Mouse (Mus musculus): ENCODE results near the gene Gm26897.

Gm26897 gene

GRCm38 (mm10) chr5:111709195-111709901 is 24.4 kb upstream of the Gm26897 start:
- TF ChIP-seq NANOG (IDR thresholded peaks at IDR 0.05; ENCODE audit: borderline replicate concordance, low read length) (no peak), CTCF (conservative IDR thresholded peaks at IDR 0.05; ENCODE audit: low read length) (no peak), POU5F1 (IDR thresholded peaks at IDR 0.05; ENCODE audit: borderline replicate concordance, low read length) (no peak)
- H3K4me3 ChIP-seq (replicated peaks; ENCODE audit: low read length): no peak overlapping the region
- H3K27me3 ChIP-seq (ENCODE audit: insufficient read depth, low read length): peaks cover 16% of the 10 kb centered on the region; the same call in 1 of the 2 replicates
- H3K36me3 ChIP-seq (ENCODE audit: insufficient read depth, low read length): no peaks in the 10 kb centered on the region
- peaks cover 14% of the 10 kb centered on the region for H3K9me3 ChIP-seq (ENCODE audit: low read length)
- no peaks in the 10 kb centered on the region for H3K4me1 ChIP-seq (replicated peaks; ENCODE audit: low read depth, low read length)

DNA sequence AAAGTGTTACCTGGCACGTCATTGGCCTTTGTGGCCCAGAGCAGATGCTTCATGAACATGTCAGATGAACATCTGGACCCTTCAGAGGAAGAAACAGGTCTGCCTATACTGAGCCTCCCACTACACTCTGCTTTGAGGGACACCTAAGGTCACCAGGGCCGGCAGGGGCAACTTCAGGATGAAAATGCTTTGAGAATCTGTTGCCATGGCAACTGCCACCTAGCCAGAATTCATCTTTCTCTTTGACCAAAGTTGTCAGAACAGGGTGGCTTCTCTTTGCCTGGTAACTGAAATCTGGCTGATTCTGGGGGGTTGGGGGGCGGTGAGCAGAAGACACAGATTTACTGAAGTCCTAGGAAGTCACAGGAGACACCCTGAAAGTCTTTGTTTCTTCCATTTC is 14.7 kb upstream of the Gm26897 start:
- Histone ChIP-seq H3K4me1 (replicated peaks; ENCODE audit: low read depth, low read length) (no peaks in the 10 kb centered on the region), H3K4me3 (replicated peaks; ENCODE audit: low read length) (no peak overlapping the region), H3K27me3 (ENCODE audit: insufficient read depth, low read length) (peaks cover 24% of the 10 kb centered on the region), H3K9me3 (ENCODE audit: low read length) (no peaks in the 10 kb centered on the region), H3K36me3 (ENCODE audit: insufficient read depth, low read length) (no peaks in the 10 kb centered on the region)
- no peak for TF ChIP-seq NANOG (IDR thresholded peaks at IDR 0.05; ENCODE audit: borderline replicate concordance, low read length)
- TF ChIP-seq CTCF (conservative IDR thresholded peaks at IDR 0.05; ENCODE audit: low read length): no peak
- TF ChIP-seq POU5F1 (IDR thresholded peaks at IDR 0.05; ENCODE audit: borderline replicate concordance, low read length): no peak

DNA sequence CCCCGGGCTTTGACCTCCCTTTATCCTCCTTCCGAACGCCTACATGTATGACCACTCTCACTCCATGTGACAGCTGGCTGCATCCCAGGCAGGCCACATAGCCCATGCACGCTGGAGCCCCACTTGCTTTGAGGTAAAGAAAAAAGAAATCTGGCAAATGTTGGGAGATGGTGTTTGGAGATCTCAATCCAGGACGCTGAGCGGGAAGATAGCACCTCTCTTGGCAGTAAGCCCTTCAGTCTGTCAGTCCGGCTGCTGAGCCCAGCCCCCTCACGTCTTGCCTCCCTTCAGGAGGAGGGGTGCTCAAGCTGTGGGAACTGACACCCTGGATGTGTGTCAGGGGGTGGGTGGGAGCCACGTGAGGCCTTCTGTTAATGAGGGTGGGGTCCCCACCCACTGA is 13.0 kb upstream of the Gm26897 start:
- H3K27me3 ChIP-seq (ENCODE audit: insufficient read depth, low read length): peaks cover 33% of the 10 kb centered on the region
- TF ChIP-seq CTCF (conservative IDR thresholded peaks at IDR 0.05; ENCODE audit: low read length) (no peak), NANOG (IDR thresholded peaks at IDR 0.05; ENCODE audit: borderline replicate concordance, low read length) (no peak), POU5F1 (IDR thresholded peaks at IDR 0.05; ENCODE audit: borderline replicate concordance, low read length) (no peak)
- H3K36me3 ChIP-seq (ENCODE audit: insufficient read depth, low read length): no peaks in the 10 kb centered on the region
- H3K9me3 ChIP-seq (ENCODE audit: low read length): no peaks in the 10 kb centered on the region
- peaks cover 4% of the 10 kb centered on the region for H3K4me1 ChIP-seq (replicated peaks; ENCODE audit: low read depth, low read length)
- no peak overlapping the region for H3K4me3 ChIP-seq (replicated peaks; ENCODE audit: low read length)

DNA sequence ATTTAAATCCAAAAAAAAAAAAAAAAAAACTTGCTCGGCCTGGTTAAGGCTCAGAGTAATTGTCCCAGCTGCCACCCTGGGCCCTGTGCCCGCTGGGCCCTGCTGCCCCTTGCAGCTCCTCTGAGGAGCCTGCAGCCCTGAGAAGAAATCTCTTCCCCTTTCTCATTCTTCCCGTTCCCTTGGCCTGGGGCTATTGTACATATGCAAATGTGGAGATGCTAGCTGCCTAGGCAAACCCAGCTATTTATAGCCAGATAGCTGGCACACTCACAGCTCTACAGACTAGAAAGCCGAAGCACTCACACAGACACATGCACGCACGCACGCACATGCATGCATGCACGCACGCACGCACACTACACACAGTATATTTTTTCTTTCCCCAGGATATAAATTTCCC is 9.0 kb upstream of the Gm26897 start:
- Histone ChIP-seq H3K27me3 (ENCODE audit: insufficient read depth, low read length) (peaks cover 31% of the 10 kb centered on the region), H3K4me3 (replicated peaks; ENCODE audit: low read length) (no peak overlapping the region), H3K9me3 (ENCODE audit: low read length) (no peaks in the 10 kb centered on the region), H3K36me3 (ENCODE audit: insufficient read depth, low read length) (no peaks in the 10 kb centered on the region), H3K4me1 (replicated peaks; ENCODE audit: low read depth, low read length) (peaks cover 4% of the 10 kb centered on the region)
- no peak for TF ChIP-seq CTCF (conservative IDR thresholded peaks at IDR 0.05; ENCODE audit: low read length)
- TF ChIP-seq POU5F1 (IDR thresholded peaks at IDR 0.05; ENCODE audit: borderline replicate concordance, low read length): no peak
- TF ChIP-seq NANOG (IDR thresholded peaks at IDR 0.05; ENCODE audit: borderline replicate concordance, low read length): no peak

DNA sequence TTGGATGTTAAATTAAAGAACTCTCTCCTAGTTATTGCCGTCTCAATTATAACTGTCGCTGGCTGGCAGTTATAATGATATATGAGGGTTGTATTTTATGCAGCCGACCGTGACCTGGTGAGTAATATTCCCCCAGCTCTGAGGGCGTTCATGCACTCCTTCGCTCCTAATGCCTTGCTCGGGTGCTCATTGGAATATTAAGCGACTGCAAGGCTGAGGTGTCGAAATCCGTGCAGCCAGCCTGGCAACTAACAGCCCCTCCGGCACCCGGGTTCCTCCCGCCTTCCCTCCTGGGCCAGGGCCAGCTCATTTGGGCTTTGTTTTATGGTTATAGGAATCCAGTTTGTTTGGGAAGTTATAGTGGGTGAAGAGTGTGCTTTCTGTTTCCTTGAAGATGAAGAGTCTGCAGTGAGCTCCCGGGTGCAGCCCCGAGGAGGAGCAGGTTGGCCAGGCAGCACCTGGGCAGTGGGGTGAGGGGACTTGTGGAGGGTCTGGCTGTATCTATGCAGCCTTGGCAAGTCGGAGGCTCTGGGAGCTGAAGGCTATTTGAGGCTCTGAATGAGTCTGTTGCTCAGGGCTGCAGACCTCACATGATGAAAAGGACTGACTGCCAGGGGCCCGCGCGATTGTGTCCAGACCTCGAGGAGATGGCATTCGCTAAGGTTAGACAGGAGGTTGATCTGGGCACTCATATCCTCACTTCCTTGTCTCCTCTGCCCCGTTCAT is 8.4 kb upstream of the Gm26897 start:
- Histone ChIP-seq H3K4me1 (replicated peaks; ENCODE audit: low read depth, low read length) (peaks cover 4% of the 10 kb centered on the region), H3K4me3 (replicated peaks; ENCODE audit: low read length) (no peak overlapping the region), H3K36me3 (ENCODE audit: insufficient read depth, low read length) (no peaks in the 10 kb centered on the region), H3K9me3 (ENCODE audit: low read length) (no peaks in the 10 kb centered on the region), H3K27me3 (ENCODE audit: insufficient read depth, low read length) (peaks cover 27% of the 10 kb centered on the region)
- TF ChIP-seq POU5F1 (IDR thresholded peaks at IDR 0.05; ENCODE audit: borderline replicate concordance, low read length): no peak
- no peak for TF ChIP-seq NANOG (IDR thresholded peaks at IDR 0.05; ENCODE audit: borderline replicate concordance, low read length)
- TF ChIP-seq CTCF (conservative IDR thresholded peaks at IDR 0.05; ENCODE audit: low read length): no peak

- Histone ChIP-seq H3K9me3 (ENCODE audit: low read length) (no peaks in the 10 kb centered on the region), H3K36me3 (ENCODE audit: insufficient read depth, low read length) (no peaks in the 10 kb centered on the region), H3K4me1 (replicated peaks; ENCODE audit: low read depth, low read length) (peaks cover 11% of the 10 kb centered on the region), H3K4me3 (replicated peaks; ENCODE audit: low read length) (no peak overlapping the region), H3K27me3 (ENCODE audit: insufficient read depth, low read length) (peaks cover 14% of the 10 kb centered on the region)
- no peak for TF ChIP-seq POU5F1 (IDR thresholded peaks at IDR 0.05; ENCODE audit: borderline replicate concordance, low read length)
- no peak for TF ChIP-seq NANOG (IDR thresholded peaks at IDR 0.05; ENCODE audit: borderline replicate concordance, low read length)
- peak; percentile 56 for TF ChIP-seq CTCF (conservative IDR thresholded peaks at IDR 0.05; ENCODE audit: low read length)
Measured at GRCm38 (mm10) chr5:111728411-111728810, 5.3 kb upstream of the Gm26897 start.

DNA sequence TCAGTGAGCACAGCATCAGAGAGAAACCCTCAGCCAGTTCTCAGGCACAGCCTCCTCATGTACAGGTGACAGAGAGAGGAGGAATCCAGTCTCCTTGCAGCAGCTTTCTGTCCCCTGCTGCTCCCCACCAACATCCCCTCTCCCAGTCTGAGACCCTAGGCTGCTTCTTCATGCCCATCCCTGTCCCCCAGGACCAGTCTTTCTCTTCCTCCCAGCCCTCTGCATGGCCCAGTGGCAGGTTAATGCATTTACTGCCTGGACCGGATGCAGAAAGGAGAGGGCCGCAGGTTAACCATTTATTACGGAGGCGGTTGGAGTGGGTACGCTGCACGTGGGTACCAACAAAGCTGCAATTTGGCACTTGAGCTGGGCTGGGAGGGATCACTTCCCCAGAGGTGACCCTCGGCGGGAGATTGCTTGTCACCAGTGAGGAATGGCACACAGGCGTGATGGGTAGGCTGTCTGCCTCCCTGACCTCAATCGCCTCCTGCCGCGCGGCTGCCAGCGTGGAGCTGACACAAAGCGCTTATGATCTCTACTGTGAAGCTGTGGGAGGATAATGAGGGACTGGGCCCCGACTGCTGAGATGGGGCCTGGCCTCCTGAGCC is 3.1 kb upstream of the Gm26897 start:
- H3K4me3 ChIP-seq (replicated peaks; ENCODE audit: low read length): peak overlapping the region; percentile 35; the same call in 1 of the 2 replicates
- no peak for TF ChIP-seq NANOG (IDR thresholded peaks at IDR 0.05; ENCODE audit: borderline replicate concordance, low read length)
- TF ChIP-seq POU5F1 (IDR thresholded peaks at IDR 0.05; ENCODE audit: borderline replicate concordance, low read length): no peak
- peaks cover 7% of the 10 kb centered on the region; the same call in 1 of the 2 replicates for H3K4me1 ChIP-seq (replicated peaks; ENCODE audit: low read depth, low read length)
- H3K9me3 ChIP-seq (ENCODE audit: low read length): no peaks in the 10 kb centered on the region
- peaks cover 2% of the 10 kb centered on the region; the same call in 1 of the 2 replicates for H3K27me3 ChIP-seq (ENCODE audit: insufficient read depth, low read length)
- no peaks in the 10 kb centered on the region for H3K36me3 ChIP-seq (ENCODE audit: insufficient read depth, low read length)

- Histone ChIP-seq H3K9me3 (ENCODE audit: low read length) (no peaks in the 10 kb centered on the region), H3K4me3 (replicated peaks; ENCODE audit: low read length) (no peak overlapping the region), H3K4me1 (replicated peaks; ENCODE audit: low read depth, low read length) (peaks cover 7% of the 10 kb centered on the region; the same call in 1 of the 2 replicates), H3K27me3 (ENCODE audit: insufficient read depth, low read length) (no peaks in the 10 kb centered on the region), H3K36me3 (ENCODE audit: insufficient read depth, low read length) (no peaks in the 10 kb centered on the region)
- TF ChIP-seq CTCF (conservative IDR thresholded peaks at IDR 0.05; ENCODE audit: low read length) (no peak), POU5F1 (IDR thresholded peaks at IDR 0.05; ENCODE audit: borderline replicate concordance, low read length) (no peak), NANOG (IDR thresholded peaks at IDR 0.05; ENCODE audit: borderline replicate concordance, low read length) (no peak)
Measured at GRCm38 (mm10) chr5:111732194-111732593, 1.5 kb upstream of the Gm26897 start.
